Mouse (Mus musculus) erythroblast, embryonic 14.5 days (primary cell): ENCODE data around the gene Fgfr2.

Experiments
- GATA1 ChIP-seq: IDR thresholded peaks from 2 replicates; pipeline ENCODE4 v1.6.1; 2012; ENCODE audit warnings: low read length, inconsistent platforms, mixed read lengths
- TAL1 ChIP-seq: IDR thresholded peaks from 3 replicates; pipeline ENCODE4 v1.6.1; 2012; ENCODE audit warnings: low read length, inconsistent platforms, mixed read lengths

- TF ChIP-seq TAL1: no peak
- TF ChIP-seq GATA1: no peak
These were observed 878.5 kb downstream of the Fgfr2 start for GRCm38 (mm10) chr7:132244637-132245036.
